Mouse (Mus musculus) liver, postnatal 0 days (tissue): ENCODE data around the gene Cited1. TPM values are rescaled to one million over a fixed set of nuclear protein-coding genes. Genes with fewer than 3 reads are reported as not detected.
"Not testable (repeated sequence)": the region's sequence is repeated elsewhere in the genome, so short reads cannot be mapped to it uniquely, and the experiment has no call there.

Experiments used
- ATAC-seq: fragments of 200-750 bp; cut with Nextera tagmentation; 2 replicates; pipeline ENCODE4 v1.8.0; 2017; ENCODE audit warnings: mild to moderate bottlenecking, moderate library complexity
- DNase-seq: peaks from one replicate; pipeline ENCODE4 v3.0.0-alpha.2; 2016
- H3K27ac ChIP-seq: fragments of 300-500 bp; sonication (generic); 2 replicates; pipeline ENCODE4 v1.5.1; 2014; ENCODE audit warnings: antibody characterized with exemption, moderate library complexity, mild to moderate bottlenecking, low read depth
- H3K27me3 ChIP-seq: fragments of 300-500 bp; sonication (generic); 2 replicates; pipeline ENCODE4 v1.6.1; 2014; ENCODE audit warnings: low read length, control low read depth, mixed read lengths; ENCODE audit not compliant: insufficient read depth
- H3K36me3 ChIP-seq: fragments of 300-500 bp; sonication (generic); replicated peaks from 2 replicates; pipeline ENCODE4 v1.6.1; 2014; ENCODE audit warnings: mild to moderate bottlenecking, control low read depth, low read length, moderate library complexity, mixed read lengths; ENCODE audit not compliant: insufficient read depth
- H3K4me1 ChIP-seq: fragments of 300-500 bp; sonication (generic); 2 replicates; pipeline ENCODE4 v1.6.1; 2014; ENCODE audit warnings: antibody characterized with exemption, mild to moderate bottlenecking, control low read depth; ENCODE audit not compliant: insufficient read depth
- H3K4me2 ChIP-seq: fragments of 300-500 bp; sonication (generic); 2 replicates; pipeline ENCODE4 v1.6.1; 2014; ENCODE audit warnings: low read depth, mild to moderate bottlenecking, low read length, moderate library complexity, mixed read lengths
- H3K4me3 ChIP-seq: fragments of 300-500 bp; sonication (generic); 2 replicates; pipeline ENCODE4 v1.5.1; 2014; ENCODE audit warnings: low read depth, low read length
- H3K9ac ChIP-seq: fragments of 300-500 bp; sonication (generic); replicated peaks from 2 replicates; pipeline ENCODE4 v1.6.1; 2014; ENCODE audit warnings: mild to moderate bottlenecking, moderate library complexity
- H3K9me3 ChIP-seq: fragments of 300-500 bp; sonication (generic); 2 replicates; pipeline ENCODE4 v1.6.1; 2016; ENCODE audit warnings: mild to moderate bottlenecking, control low read depth, low read length, mixed read lengths
- CTCF ChIP-seq: sonication (generic); IDR thresholded peaks from 2 replicates; pipeline ENCODE4 v1.5.1; 2016; ENCODE audit warnings: antibody characterized with exemption, low read depth
- EP300 ChIP-seq: IDR thresholded peaks from 2 replicates; pipeline ENCODE4 v1.6.1; 2016; ENCODE audit warnings: antibody characterized with exemption, low read depth, mild to moderate bottlenecking
- WGBS: fragments of 180-500 bp; shearing (Covaris S2); extraction: QIAGEN DNeasy Blood & Tissue Kit; methylation state at CpG from one replicate; pipeline ENCODE4 v1.1.7; 2014; ENCODE audit not compliant: insufficient replicate concordance; 5-methylcytosine and 5-hydroxymethylcytosine counted together
- microRNA-seq: library from miRNA; unstranded; fragments of <30 nt; microRNA quantifications from one replicate; pipeline ENCODE4, GENCODE M21; 2016
- polyA plus RNA-seq: library from polyadenylated mRNA; unstranded; fragments of >200 nt; fragmentation: Nextera tagmentation; extraction: Ambion mirVana; gene quantifications from 2 replicates; pipeline ENCODE4 v1.2.1, GENCODE M21; 2015

Gene Cited1
- polyA plus RNA-seq, 1 experiment from 2014 or later = 0.74 TPM

- H3K9ac ChIP-seq = no peak overlapping the region
- no peaks in the 10 kb centered on the region for H3K9me3 ChIP-seq
- H3K27ac ChIP-seq = no peak overlapping the region
- H3K36me3 ChIP-seq = no peaks in the 10 kb centered on the region
- peaks cover 51% of the 10 kb centered on the region for H3K27me3 ChIP-seq
- DNase-seq = peak; percentile 17
- H3K4me1 ChIP-seq = no peaks in the 10 kb centered on the region
- peak; percentile 37; the same call in 1 of the 2 replicates for ATAC-seq
- peak overlapping the region; percentile 81 for H3K4me2 ChIP-seq
- 7% methylated on average over 35 of the region's 80 CpGs for WGBS
- no peak for TF ChIP-seq CTCF
- TF ChIP-seq EP300 = no peak
- H3K4me3 ChIP-seq = peak overlapping the region; percentile 45
Observed at GRCm38 (mm10) chrX:102251221-102251936, 602 bp downstream of the Cited1 start.

- no peak for ATAC-seq
- Histone ChIP-seq H3K27ac (no peak overlapping the region), H3K4me1 (no peaks in the 10 kb centered on the region), H3K27me3 (peaks cover 51% of the 10 kb centered on the region), H3K36me3 (no peaks in the 10 kb centered on the region), H3K9me3 (no peaks in the 10 kb centered on the region), H3K4me2 (peak overlapping the region; percentile 81), H3K4me3 (peak overlapping the region; percentile 45), H3K9ac (no peak overlapping the region)
- DNase-seq = no peak
- no peak for TF ChIP-seq EP300
- TF ChIP-seq CTCF = no peak
- WGBS = 21% methylated on average over 24 of the region's 24 CpGs
Observed at GRCm38 (mm10) chrX:102250891-102251170, 1.1 kb downstream of the Cited1 start.

DNA sequence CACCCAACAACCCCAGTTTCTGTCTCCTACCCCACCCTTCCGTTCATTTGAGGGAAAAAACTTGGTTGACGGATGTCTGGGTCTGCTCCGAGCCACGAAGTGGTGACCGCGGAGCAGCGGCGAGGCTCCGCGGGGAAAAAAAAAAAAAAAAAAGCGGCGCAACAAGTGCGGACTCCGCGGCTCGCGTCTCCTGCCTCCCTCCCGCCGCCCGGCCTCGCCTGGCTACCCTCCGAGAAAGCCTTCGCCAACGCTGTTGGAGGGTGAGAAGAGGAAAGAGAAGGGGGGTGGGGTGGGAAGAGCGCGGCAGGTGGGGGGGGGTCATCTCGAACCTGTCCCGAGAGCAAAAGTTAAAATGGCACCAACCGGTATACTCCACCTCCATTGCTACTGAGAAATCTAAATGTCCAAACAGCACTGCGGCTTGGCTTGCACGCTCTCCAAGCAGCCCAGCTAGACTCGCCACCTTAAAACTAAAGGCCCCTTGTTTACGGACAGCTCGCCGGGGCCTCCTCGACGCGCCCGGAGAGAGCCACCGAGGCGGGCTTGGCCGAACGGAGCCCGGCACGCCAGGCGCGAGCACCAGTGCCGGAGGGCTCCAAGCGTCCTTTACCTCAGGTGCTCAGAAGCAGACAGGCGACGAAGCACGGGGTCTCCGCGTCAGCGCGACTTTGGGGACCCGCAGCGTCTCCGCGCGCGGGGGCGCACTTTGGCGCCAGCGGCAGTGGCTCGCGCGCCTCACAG is 1.7 kb downstream of the Cited1 start:
- Histone ChIP-seq H3K4me2 (peak overlapping the region; percentile 81), H3K27me3 (peaks cover 51% of the 10 kb centered on the region), H3K9ac (no peak overlapping the region), H3K27ac (no peak overlapping the region), H3K4me1 (no peaks in the 10 kb centered on the region), H3K36me3 (no peaks in the 10 kb centered on the region), H3K9me3 (no peaks in the 10 kb centered on the region), H3K4me3 (peak overlapping the region; percentile 45)
- DNase-seq (no peak), ATAC-seq (no peak)
- TF ChIP-seq EP300 (no peak), CTCF (no peak)
- WGBS = 18% methylated on average over 47 of the region's 68 CpGs

DNA sequence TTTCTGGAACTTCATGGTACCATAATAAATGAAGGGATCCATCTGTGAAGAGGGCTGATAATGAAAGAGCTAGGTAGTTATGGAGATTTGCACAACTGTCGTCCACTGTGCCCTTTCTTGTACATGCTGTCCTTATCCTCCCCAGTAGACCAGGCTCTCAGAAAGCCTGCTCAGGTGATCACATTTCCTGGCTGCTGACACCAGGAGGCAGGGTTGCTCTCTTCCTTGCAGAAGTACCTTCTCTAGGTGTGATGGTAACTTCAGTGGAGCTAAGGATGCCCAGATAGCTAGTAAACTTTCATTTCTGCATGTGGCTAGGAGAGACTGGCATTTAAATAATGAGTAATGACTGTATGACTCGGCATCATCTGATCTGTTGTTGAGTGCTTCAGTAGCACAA is 7.6 kb downstream of the Cited1 start:
- 40% methylated on average over 2 of the region's 2 CpGs for WGBS
- DNase-seq (no peak), ATAC-seq (no peak)
- TF ChIP-seq EP300 = no peak
- peak; percentile 24; the same call in 1 of the 2 replicates for TF ChIP-seq CTCF
- no peak overlapping the region for H3K4me2 ChIP-seq
- no peaks in the 10 kb centered on the region for H3K9me3 ChIP-seq
- H3K27ac ChIP-seq = no peak overlapping the region
- H3K27me3 ChIP-seq = peaks cover 9% of the 10 kb centered on the region; the same call in 1 of the 2 replicates
- H3K4me1 ChIP-seq = no peaks in the 10 kb centered on the region
- H3K4me3 ChIP-seq = no peak overlapping the region
- no peaks in the 10 kb centered on the region for H3K36me3 ChIP-seq
- H3K9ac ChIP-seq = no peak overlapping the region

DNA sequence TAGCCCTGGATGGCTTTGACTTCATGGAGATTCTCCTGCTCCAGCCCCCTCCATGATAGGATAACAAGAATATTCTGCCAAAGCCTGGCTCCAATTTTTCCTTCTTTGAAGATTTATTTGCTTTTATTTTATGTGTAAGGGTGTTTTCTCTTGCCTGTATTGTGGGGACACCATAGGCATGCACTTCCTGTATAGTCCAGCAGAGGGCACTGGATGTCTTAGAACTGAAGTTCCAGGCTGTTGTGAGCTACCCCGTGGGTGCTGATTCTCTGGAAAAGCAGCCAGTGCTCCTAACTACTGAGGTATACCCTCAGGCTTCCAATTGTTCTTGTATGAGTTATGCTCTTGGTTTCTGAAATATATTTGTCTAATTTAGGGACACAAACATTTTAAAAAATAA is 32.9 kb downstream of the Cited1 start:
- no peak overlapping the region for H3K4me3 ChIP-seq
- no peaks in the 10 kb centered on the region for H3K27me3 ChIP-seq
- TF ChIP-seq CTCF (peak; percentile 76), EP300 (no peak)
- H3K36me3 ChIP-seq = no peaks in the 10 kb centered on the region
- no peak overlapping the region for H3K9ac ChIP-seq
- whole genome bisulfite sequencing = 27% methylated on average over 1 of the region's 1 CpGs
- H3K4me2 ChIP-seq = no peak overlapping the region
- ATAC-seq = no peak
- no peaks in the 10 kb centered on the region for H3K9me3 ChIP-seq
- no peaks in the 10 kb centered on the region for H3K4me1 ChIP-seq
- H3K27ac ChIP-seq = no peak overlapping the region
- DNase-seq = peak; percentile 49

GRCm38 (mm10) chrX:102215356-102215755 is 36.6 kb downstream of the Cited1 start:
- not testable (repeated sequence) for H3K27ac ChIP-seq, ATAC-seq, H3K27me3 ChIP-seq, H3K4me1 ChIP-seq, H3K4me3 ChIP-seq, H3K36me3 ChIP-seq, H3K9ac ChIP-seq, H3K9me3 ChIP-seq, H3K4me2 ChIP-seq
- peak; percentile 39 for DNase-seq
- 40% methylated on average over 9 of the region's 9 CpGs for WGBS
- peak; percentile 69 for TF ChIP-seq CTCF

Small RNA genes within 50 kb of the gene (microRNA-seq; reads per million reads assigned to microRNA genes)
- gene Gm26318 = not detected

Other genes with a start within 250 kb of the Cited1 start
- 0.22 and 0.32 TPM in 2 replicates for gene Rtl5, start 180.9 kb downstream of the Cited1 start, polyA plus RNA-seq
- 37.4 and 40.5 TPM in 2 replicates for gene Pin4, start 132.7 kb downstream of the Cited1 start, polyA plus RNA-seq
- gene Ercc6l, start 95.1 kb downstream of the Cited1 start, polyA plus RNA-seq = 2.5 and 3.2 TPM in 2 replicates
- gene Rps4x, start 62.8 kb downstream of the Cited1 start, polyA plus RNA-seq = 413 and 415 TPM in 2 replicates